Mouse (Mus musculus) mouse trophoblast stem cell (cell line): Measurements from ENCODE around the gene Calu.
"Not testable (repeated sequence)": the region's sequence is repeated elsewhere in the genome, so short reads cannot be mapped to it uniquely, and the experiment has no call there.

Source experiments
- in situ Hi-C, 2 experiments: fragments of 300-500 bp; cut with MseI, MboI; formaldehyde crosslinking; loops; 2 replicates in 1 of 2; 3 replicates in 1 of 2; pipeline ENCODE4 v1.15.1; 2025

Gene Calu

GRCm38 (mm10) chr6:29362246-29363128 lies 14.6 kb downstream of the Calu start:
- in situ Hi-C loops = no loop called here

DNA sequence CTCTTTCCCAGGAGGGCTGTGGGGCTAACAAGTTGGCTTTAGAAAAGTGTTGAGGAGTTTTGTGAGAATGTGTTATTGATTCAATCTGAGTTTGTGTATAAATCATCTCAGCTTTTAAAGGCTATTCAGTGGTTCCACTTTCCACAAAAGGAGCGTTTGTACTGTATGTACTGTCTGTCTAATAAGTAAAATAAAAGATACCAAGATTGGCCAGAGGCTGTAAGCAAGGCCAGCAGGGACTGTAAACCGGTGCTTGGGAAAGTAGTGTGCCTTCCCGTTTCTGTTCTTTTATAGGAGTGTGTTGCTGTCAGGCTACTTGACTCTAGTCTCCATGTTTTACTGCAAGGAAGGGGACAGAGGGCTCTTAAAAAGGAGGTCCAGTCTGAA lies 15.3 kb downstream of the Calu start:
- in situ Hi-C loops = no loop called here

- in situ Hi-C loops = no loop called here
Measured at GRCm38 (mm10) chr6:29365277-29365676, 17.4 kb downstream of the Calu start.

DNA sequence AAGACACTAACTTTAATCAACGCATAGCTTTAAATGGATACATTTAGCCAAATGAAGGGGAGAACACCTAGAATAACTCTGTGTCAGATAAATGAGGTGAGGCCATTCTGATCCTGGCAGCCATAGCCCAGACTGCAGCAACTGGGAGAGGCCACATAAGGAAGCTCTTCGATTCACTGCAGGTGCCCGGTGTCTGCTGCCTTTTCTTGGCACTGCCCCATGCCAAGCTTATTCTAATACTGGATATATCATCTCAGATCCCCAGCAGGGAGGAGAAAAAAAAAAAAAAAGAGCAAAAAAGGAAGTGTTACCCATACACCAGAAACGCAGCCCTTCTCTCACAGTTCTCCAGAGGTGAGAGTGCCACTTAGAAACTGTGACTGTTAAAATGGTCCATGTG lies 29.5 kb downstream of the Calu start:
- in situ Hi-C loops = no loop called here

- in situ Hi-C loops = no loop called here
Measured at GRCm38 (mm10) chr6:29378678-29379077, 30.8 kb downstream of the Calu start.

DNA sequence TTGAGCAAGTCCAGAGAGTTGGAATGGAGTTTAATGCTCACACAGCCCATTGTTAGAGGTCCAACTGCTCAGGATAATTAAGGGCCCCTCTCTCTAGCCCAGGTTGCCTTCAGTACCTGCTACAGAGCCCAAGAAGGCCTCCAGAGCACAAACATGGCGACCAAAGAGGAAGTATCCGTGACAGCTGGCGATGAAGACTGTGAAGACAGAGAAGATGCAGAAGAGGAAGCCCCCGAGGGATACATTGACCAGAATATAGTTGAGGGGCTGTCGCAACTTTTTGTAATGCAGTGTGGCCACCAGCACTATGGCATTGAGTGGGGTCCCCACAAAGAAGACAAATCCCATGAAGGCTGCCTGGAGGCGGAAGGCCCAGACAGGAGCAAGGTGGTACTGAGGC lies 32.1 kb downstream of the Calu start:
- in situ Hi-C loops = no loop called here

GRCm38 (mm10) chr6:29382442-29382841 lies 34.6 kb downstream of the Calu start:
- in situ Hi-C loops = no loop called here

GRCm38 (mm10) chr6:29388052-29388518 lies 40.2 kb downstream of the Calu start, which contains the start of gene Opn1sw:
TSS of gene Opn1sw (minus strand) at chr6:29388468.
- in situ Hi-C loops = no loop called here

DNA sequence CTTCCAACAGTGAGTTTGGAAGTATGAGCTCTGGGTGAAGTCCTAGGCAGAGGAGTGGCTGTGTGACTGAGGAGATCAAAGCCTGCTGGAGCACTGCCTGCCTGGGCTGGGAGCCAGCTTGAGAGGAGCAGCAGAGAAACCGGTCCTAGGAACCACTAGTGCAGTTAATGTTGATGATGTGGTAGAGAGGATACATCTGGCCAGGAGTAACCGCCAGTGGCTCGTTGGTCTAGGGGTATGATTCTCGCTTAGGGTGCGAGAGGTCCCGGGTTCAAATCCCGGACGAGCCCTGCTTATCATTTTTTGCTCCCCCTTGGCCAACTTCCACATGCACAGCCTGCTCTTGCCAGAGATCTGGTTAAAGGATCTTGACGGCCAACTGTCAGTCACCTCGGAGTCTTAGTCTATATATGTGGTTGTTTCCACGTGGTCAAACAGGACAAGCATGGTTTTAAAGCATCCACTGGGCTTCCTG lies 40.8 kb downstream of the Calu start:
- in situ Hi-C loops = no loop called here

DNA sequence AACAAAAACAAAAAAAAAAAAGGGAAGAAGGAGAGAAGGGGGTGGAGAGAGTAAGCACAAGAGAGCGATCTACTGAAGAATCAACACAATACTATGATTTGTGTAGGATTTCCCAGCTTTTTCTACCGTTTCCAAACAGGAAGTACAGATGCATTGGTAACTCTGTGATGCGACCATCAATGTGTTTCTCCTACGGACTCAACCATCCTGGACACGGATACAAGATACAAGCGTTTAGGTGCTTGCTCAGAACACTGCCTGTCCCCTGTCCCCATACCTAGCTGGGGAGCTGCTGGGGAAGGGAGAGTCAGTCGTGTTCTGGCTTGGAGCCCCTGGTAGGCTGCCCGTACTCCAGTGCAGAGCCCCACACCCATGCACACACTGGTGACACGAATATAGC lies 41.6 kb downstream of the Calu start:
- in situ Hi-C loops = no loop called here

DNA sequence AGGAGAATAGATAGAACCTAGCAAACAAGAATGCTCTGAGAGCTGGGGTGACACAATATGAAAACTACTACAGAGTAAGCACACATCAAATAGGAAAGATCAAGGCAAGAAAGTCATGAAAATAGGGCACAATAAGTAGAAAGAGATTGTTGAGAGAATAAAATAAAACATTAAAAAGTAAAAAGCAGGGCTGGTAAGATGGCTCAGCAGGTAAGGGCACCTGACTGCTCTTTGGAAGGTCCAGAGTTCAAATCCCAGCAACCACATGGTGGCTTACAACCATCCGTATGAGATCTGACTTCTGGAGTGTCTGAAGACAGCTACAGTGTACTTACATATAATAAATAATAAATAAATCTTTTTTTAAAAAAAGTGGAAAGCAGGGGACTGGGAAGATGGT lies 42.6 kb downstream of the Calu start:
- in situ Hi-C loops = not testable (repeated sequence)

DNA sequence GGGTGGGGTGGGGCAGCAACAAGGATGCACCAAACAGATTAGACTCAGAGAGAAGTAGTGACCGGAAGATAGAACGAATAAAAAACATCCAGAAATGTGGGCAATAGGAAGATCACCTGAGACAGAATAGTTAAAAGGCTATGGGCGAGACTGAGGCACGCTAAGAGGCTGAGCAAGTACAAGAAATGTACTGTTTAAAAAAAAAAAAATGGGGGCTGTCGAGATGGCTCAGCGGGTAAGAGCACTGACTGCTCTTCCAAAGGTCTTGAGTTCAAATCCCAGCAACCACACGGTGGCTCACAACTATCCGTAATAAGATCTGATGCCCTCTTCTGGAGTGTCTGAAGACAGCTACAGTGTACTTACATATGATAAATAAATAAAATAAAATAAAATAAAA lies 43.4 kb downstream of the Calu start:
- in situ Hi-C loops = not testable (repeated sequence)

DNA sequence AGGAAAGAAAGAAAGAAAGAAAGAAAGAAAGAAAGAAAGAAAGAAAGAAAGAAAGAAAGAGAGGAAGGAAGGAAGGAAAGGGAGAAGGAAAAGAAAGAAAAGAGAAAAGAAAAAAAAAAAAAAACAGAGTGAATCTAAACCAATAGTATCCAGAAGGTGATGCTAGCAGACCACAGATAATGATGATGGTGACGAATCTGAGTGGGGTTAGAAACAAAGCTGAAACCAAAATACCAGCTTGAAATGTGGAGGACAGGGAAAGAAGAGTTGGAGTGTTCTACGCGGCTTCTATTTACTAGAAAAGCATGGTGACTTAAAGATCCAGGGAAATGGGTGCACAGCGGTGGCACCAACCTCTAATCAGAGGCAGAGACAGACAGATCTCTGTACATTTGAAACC lies 43.9 kb downstream of the Calu start:
- in situ Hi-C loops = no loop called here

- in situ Hi-C loops = no loop called here
Measured at GRCm38 (mm10) chr6:29394286-29394685, 46.4 kb downstream of the Calu start.

GRCm38 (mm10) chr6:29395910-29396713 lies 48.2 kb downstream of the Calu start, which contains the start of gene Ccdc136:
TSS of gene Ccdc136 (plus strand) at chr6:29396309.
- in situ Hi-C loops = no loop called here

- in situ Hi-C loops = no loop called here
Measured at GRCm38 (mm10) chr6:29396714-29397540, 49.1 kb downstream of the Calu start.

- in situ Hi-C loops = no loop called here
Measured at GRCm38 (mm10) chr6:29397575-29397974, 49.7 kb downstream of the Calu start.

DNA sequence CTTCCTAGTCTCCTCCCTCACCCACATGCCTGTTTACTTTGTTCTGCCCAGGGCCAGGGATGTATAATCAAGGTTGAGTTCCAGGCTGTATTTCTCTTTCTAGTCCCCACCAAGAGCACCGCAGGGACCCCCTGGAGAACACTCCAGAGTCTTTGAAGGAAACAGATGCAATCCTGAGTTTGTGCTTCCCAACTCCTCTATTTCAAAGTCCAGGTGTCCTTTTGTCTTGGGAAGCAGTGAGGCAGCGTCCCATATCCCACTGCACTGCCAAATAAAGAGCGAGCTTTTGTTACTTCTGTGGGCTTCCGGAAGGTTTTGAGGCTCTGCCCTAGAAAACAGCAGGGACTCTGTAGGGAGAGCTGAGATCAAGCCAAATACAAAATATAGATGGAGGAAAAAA lies 52.0 kb downstream of the Calu start:
- in situ Hi-C loops = no loop called here

GRCm38 (mm10) chr6:29402693-29403342 lies 54.9 kb downstream of the Calu start:
- in situ Hi-C loops = no loop called here

DNA sequence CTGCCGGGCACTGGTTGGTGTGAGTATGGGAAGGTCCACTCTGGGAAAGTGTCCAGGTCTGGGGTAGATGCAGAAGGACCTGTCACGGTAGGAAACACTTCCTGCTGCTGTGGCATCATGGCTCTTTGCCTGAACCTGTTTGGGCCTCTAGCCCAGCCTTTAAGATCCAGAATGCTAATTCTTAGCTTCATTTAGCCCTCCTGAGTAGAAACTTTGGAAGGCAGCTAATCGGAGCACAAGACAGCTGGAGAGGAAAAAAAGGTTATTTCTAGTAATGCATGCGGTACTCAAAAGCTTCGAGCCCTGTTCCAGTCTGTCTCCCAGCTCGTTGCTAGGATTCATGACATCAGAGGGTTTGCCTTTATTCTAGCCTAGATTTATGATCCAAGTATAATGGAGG lies 58.5 kb downstream of the Calu start:
- in situ Hi-C loops = no loop called here

GRCm38 (mm10) chr6:29415446-29415845 lies 67.6 kb downstream of the Calu start:
- in situ Hi-C loops = no loop called here
